Mouse (Mus musculus): ENCODE data around the gene Gdpgp1. TPM values are rescaled to one million over a fixed set of nuclear protein-coding genes. Genes with fewer than 3 reads are reported as not detected.

Gene Gdpgp1
- total RNA-seq, 1 experiment from 2014 or later: 4.9 TPM

DNA sequence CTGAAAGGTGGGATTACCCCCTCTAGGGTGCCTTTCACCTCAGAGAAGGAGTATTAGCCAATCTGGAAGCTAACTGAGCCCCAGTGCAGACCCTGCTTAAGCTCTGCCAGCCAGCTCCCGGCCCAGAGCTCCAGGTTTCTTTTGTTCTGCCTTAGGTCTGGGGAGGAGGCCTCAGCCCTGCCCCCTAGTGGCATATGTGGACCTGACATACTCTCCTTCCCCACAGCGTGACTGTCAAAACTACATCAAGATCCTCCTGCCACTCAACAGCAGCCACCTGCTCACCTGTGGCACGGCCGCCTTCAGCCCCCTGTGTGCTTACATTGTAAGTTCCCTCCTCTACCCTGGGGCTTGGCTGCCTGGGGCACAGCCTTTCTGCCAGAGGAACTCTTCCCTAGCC lies 17.3 kb upstream of the Gdpgp1 start:
- ATAC-seq (ENCODE audit: extremely low read depth, insufficient number of reproducible peaks, low FRiP score, poor library complexity, severe bottlenecking): peak; percentile 76

DNA sequence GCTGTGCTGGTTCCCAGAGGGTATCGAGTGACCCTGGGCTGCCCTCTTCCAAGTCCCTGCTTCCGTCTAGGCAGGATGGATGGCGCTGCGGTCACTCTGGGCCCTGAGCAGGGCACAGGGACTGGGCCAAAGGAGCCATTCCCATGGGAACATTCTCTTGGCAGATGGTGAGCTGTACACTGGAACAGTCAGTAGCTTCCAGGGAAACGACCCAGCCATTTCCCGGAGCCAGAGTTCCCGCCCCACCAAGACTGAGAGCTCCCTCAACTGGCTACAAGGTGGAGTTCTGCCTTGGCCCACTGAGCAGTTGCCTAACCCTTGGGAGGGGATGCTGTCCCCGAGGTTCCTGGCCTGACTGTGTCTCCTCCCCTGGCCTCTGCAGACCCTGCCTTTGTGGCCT lies 16.1 kb upstream of the Gdpgp1 start:
- no peak for ATAC-seq (ENCODE audit: extremely low read depth, insufficient number of reproducible peaks, low FRiP score, poor library complexity, severe bottlenecking)

DNA sequence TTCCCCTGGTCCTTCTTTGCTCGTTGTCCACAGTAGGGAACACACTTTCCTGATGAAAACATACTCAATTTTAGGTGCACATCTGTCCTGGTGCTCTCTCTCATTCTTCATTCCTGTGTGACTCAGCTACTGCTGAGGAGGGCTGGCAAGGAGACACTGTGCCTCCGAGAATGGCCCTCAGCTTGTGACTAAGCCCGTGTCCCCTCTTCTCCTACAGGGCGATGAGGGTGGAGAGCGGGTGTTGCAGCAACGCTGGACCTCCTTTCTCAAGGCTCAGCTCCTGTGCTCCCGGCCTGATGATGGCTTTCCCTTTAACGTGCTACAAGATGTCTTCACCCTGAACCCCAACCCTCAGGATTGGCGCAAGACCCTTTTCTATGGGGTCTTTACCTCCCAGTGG lies 14.0 kb upstream of the Gdpgp1 start:
- ATAC-seq (ENCODE audit: extremely low read depth, insufficient number of reproducible peaks, low FRiP score, poor library complexity, severe bottlenecking): no peak

DNA sequence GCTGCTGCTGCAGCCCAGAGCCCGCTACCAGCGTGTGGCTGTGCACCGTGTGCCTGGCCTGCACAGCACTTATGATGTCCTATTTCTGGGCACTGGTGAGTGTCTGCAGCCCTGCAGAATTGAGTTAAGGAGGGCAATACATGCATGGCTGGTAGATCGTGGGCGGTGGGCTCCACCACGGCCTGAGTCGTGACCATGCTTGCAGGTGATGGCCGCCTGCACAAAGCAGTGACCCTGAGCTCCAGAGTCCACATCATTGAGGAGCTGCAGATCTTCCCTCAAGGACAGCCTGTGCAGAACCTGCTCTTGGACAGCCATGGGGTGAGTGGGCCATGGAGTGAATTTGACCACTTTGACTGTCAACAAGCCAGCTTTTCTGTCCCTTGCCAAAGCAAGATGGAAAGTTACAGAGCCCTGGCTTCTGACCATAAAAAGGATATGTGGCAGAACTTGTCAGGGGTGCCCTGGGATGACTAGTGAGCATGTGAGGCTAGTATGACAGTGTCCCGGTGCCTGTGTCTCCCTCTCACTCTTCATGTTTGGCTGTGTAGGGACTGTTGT lies 12.3 kb upstream of the Gdpgp1 start:
- no peak for ATAC-seq (ENCODE audit: extremely low read depth, insufficient number of reproducible peaks, low FRiP score, poor library complexity, severe bottlenecking)

DNA sequence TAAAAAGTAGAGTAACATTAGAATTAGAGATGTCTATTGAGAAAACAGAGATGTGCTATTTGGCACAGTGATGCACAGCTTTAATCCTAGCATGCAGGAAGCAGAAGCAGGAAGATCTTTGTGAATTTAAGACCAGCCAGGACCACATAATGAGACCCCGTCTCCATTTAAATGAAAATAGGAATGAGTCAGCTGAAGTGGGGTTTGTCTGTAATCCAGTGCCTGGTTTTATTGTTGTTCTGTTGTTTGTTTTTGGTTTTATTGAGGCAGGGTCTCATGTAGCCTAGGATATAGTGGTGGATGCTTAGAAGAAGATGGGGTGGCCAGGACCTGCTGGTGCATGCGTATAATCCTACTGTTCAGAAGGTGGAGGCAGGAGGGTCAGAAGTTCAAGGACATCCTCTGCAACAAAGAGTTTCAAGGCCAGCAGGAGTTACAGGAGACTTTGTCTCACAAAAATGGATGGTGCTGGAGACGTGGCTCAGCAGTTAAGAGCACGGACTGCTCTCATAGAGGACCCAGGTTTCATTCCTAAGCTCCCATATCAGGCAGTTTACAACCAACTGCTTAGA lies 11.4 kb upstream of the Gdpgp1 start:
- ATAC-seq (ENCODE audit: extremely low read depth, insufficient number of reproducible peaks, low FRiP score, poor library complexity, severe bottlenecking): no peak

DNA sequence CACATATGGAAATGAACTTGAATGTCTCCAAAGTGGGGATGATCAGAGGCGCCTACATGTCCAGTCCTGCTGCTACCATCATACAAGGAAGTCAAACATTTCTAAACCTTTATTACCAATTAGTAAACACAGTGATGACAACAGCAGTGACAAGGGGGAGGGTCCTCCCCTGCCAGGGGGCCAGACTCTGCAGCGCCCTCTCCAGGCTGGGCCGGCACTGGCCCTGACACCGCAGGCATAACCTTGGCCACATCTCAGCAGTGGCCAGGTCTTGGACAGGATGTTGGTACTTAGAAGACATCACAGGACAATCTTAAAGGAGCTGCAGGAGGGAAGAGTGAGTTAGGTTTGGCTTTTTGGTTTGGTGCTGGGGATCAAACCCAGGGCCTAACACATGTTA lies 5.6 kb upstream of the Gdpgp1 start:
- no peak for ATAC-seq (ENCODE audit: extremely low read depth, insufficient number of reproducible peaks, low FRiP score, poor library complexity, severe bottlenecking)

DNA sequence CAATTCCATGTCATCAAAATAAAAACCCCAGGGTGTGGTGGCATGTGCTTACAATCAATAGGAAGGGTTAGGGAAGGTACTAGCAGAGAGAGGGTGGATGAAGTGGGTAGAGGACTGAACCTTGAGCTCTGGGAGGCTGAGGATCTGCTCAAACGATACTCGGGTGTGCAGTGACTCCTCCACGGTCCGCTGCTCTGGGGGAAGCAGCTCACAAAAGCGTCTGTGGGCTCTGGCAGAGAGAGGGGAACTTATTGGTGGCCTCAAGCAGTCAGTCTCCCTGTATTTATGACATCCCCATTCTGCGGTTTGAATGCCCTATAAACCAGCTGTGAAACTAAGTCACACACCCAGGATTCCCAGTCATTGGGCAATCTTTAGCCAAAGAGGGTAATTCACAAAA lies 2.5 kb upstream of the Gdpgp1 start:
- no peak for ATAC-seq (ENCODE audit: extremely low read depth, insufficient number of reproducible peaks, low FRiP score, poor library complexity, severe bottlenecking)

DNA sequence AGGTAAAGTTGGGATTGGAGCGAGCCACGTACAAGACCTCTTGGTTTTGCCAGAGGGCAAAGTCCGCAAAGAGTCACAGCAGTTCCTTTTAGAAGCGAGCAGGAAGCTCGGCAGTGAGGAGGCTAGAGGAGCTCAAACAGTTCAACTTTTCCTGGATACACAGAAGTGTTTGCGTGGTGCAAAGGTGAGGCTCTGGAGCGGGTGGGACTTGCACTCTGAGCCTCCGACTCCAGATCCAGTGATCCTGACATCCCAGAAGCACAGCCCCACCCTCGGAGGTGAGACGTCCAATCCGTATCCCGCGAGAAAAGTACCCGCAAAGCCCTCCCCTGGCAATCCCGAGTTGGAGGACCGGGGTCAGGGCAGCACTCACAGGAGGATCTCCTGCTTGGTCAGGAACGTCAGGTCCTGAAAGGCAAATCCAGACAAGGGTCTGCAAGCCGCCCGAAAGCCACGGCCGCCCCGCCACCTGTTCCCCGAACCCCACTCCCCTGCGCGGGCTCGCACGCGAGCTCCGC lies 635 bp upstream of the Gdpgp1 start:
- ATAC-seq (ENCODE audit: extremely low read depth, insufficient number of reproducible peaks, low FRiP score, poor library complexity, severe bottlenecking): no peak

DNA sequence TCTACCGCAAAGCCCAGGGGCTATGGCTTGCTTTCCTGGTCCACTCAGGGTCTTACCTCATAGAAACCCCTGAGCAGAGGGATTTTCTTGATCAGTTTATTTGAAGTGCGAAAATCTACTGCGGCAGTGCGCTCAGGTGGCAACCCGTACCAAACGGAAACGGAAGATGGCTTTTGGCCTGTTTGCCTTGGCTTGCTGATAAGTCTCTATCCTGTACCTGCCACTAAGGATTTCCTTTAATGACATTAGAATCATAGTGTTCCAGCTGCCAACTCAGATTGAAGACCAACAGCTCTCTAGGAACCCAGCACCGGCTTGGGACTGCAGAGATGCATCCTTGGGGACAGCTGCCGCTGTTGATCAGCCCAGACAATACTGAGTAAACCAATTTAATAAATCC lies 1.1 kb downstream of the Gdpgp1 start:
- no peak for ATAC-seq (ENCODE audit: extremely low read depth, insufficient number of reproducible peaks, low FRiP score, poor library complexity, severe bottlenecking)

DNA sequence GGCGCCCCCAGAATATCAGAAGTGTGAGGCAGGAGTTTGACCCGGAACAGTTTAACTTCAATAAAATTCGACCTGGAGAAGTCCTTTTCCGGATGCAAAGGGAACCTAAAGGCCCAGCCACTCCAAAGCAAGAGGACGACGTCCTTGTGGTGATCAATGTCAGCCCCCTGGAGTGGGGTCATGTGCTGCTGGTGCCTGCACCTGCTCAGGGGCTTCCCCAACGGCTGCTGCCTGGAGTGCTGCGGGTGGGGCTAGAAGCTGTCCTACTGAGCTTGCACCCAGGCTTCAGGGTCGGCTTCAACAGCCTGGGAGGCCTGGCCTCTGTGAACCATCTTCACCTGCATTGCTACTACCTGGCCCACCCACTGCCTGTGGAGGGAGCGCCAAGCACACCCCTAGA lies 5.9 kb downstream of the Gdpgp1 start:
- ATAC-seq (ENCODE audit: extremely low read depth, insufficient number of reproducible peaks, low FRiP score, poor library complexity, severe bottlenecking): no peak

DNA sequence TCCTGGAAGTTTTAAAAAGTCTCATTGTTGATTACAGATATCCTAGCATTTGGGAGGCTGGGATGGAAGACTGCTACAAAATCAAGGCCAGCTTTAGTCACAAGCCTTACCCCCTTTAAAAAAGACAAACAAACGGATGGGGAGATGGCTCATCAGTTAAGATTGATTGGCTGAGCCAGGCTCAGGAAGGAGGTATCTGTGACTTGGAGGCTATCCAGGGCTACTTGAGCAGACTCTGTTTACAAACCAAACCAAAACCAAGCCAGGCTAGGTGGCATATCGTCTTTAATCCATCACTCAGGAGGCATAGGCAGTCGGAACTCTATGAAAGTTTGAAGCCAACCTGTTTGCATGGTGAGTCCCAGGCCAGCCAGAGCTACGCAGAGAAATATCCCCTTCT lies 9.0 kb downstream of the Gdpgp1 start:
- ATAC-seq (ENCODE audit: extremely low read depth, insufficient number of reproducible peaks, low FRiP score, poor library complexity, severe bottlenecking): no peak

DNA sequence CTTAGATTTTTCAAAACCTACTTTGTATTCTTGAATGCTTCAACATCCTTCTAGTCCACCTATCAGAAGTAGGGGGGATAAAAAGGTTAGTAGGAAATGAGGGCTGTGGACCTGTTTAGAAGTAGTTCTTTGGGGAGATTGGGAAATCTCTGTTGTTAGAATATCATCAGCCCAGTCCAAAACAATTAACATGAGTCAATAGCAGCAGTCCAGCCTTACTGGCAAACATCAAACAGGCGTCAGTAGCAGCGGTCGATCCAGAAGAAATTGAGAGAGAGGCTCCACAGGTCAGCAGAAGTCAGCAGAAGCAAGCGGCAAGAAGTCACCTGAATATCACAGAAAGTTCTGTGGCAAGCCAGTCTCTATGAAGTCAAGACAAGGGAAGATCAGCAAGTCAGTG lies 12.2 kb downstream of the Gdpgp1 start:
- no peak for ATAC-seq (ENCODE audit: extremely low read depth, insufficient number of reproducible peaks, low FRiP score, poor library complexity, severe bottlenecking)

DNA sequence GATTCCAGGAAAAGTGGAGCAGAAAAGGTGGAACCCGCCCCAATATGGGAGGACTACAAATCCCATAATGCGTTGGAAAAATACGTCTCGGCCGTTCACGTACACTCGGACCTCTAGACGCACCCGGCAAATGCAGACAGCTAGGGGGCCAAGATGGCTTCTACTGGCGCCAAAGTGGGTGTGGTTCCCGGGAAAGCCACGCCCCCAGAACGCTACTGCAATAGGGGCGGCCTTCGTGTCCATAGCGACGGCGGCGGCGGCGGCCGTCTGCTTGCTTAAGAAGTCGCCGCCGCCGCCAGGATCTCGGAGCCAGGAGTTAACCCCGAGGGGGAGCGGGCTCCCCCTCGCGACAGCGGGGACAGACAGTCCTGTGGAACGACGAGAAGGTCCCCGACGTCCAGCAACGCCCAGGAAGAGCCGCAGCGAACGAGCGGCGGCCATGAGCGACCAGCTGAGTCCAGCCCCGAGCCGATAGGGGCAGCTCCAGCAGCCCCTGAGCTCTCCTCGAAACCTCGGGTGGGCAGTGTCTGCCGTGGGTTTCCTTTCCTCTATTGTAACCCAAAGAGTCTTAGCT lies 13.6 kb downstream of the Gdpgp1 start, which contains the start of gene Ttll13:
Gene Ttll13, plus strand, starts transcription at position 229 of the 574 bp plus-strand sequence.
- peak; percentile 99 for ATAC-seq (ENCODE audit: extremely low read depth, insufficient number of reproducible peaks, low FRiP score, poor library complexity, severe bottlenecking)

DNA sequence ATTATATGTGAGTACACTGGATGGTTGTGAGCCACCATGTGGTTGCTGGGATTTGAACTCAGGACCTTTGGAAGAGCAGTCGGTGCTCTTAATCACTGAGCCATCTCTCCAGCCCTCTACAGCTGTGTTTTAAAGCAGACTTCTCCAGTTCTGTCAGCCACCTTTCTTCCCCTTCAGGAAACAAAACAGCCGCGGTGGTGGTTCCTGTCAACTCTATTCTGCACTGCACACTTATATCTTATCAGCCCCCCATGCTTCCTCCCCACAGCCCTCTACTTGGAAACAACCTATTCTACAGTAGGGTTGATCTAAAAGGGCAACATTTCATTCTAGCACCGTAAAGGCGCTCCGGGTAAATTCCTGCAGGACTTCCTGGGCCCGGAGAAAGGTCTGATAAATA lies 14.2 kb downstream of the Gdpgp1 start:
- ATAC-seq (ENCODE audit: extremely low read depth, insufficient number of reproducible peaks, low FRiP score, poor library complexity, severe bottlenecking): no peak

DNA sequence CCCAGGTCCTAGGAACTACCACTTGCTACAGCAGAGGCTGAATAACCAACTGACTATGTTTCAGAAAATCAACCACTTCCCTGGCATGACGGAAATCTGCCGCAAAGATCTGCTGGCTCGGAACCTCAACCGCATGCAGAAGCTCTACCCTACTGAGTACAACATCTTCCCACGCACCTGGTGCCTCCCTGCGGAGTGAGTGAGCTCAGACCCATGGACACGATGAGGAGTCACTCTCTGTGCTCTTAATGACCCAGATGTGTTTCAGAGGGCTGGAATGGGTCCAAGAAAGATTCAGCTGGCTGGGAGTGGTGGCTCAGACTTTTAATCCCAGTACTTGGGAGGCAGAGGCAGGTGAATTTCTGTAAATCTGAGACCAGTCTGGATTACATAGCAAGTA lies 19.8 kb downstream of the Gdpgp1 start:
- ATAC-seq (ENCODE audit: extremely low read depth, insufficient number of reproducible peaks, low FRiP score, poor library complexity, severe bottlenecking): no peak

DNA sequence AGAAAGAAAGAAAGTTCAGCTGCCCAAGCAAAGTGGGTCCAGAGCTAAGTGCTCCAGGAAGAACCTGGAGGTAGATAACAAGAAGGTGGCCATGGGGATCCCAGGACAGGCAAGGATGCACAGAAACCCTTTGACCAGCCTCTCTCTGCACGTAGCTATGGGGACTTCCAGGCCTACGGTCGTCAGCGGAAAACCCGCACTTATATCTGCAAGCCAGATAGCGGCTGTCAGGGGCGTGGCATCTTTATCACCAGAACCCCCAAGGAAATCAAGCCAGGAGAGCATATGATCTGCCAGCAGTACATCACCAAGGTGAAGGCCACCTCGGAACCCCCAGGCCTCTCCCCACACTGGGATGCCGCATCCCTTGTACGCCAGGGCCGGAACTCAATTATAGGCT lies 20.2 kb downstream of the Gdpgp1 start:
- no peak for ATAC-seq (ENCODE audit: extremely low read depth, insufficient number of reproducible peaks, low FRiP score, poor library complexity, severe bottlenecking)

DNA sequence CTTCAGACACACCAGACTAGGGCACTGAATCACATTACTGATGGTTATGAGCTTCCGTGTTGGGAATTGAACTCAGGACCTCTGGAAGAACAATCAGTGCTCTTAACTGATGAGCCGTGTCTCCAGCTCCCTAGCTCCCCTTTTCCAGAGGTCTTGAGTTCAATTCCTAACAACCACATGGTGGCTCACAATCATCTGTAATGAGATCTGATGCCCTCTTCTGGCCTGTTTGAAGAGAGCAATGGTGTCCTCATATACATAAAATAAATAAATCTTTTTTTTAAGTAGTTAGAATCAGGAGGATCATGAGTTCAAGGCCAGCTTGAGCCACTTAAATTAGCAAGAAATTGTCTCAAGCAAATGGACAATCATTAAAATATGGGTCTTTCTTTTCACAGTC lies 23.3 kb downstream of the Gdpgp1 start:
- ATAC-seq (ENCODE audit: extremely low read depth, insufficient number of reproducible peaks, low FRiP score, poor library complexity, severe bottlenecking): no peak

DNA sequence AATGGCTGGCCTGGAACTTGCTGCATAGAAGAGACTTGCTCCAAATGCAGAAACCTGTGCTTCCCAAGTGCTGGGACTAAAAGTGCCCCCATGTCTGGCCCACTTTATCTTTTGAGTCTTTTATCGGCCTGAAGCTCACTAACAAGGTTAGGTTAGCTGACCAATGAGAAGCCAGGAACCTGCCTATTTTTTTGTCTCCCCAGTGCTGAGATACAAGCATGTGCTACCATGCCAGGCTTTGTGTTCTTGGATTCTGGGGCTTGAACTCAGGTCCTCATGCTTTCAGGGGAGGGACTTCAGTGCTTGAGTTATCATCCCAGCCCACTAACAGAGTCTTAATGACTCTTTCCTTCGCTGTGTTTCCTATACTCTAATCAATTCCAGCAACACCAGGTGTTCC lies 25.0 kb downstream of the Gdpgp1 start:
- ATAC-seq (ENCODE audit: extremely low read depth, insufficient number of reproducible peaks, low FRiP score, poor library complexity, severe bottlenecking): no peak

DNA sequence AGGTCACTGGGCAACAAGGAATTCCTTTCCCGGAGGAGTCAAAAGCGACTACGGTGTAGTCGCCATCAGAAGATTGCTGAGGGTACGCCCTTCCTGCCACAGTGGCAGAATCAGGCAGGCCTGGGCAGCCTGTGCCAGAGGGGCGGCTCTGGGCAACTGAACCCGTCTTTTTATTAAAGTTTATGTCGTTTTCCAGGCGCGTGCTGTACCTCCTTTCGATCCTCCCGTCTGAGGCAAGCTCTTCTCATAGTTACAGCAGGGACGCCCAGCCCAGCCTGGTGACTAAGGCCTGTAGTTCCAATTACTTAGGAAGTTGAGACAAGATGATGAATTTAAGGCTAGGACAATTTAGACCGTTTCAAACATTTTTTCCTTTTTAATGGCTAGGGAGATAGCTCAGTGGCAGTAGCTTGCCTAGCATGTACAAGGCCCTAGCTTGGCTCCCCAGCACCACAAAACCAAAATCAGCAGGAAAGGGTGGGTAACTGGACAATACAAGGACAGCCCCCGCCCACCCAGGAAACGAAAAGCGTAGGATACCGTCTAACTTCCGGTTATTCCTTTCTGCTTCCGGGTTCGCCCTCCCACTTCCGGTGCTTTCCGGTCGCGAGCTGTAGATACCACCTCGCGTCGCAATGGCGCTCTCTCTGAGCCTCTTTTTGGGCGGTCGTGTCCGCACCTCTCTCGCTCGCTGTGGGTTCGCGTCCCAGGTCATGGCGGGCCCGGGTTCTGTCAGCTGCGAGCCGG lies 28.1 kb downstream of the Gdpgp1 start, which contains the start of gene Ngrn:
Gene Ngrn, plus strand, starts transcription at position 591 of the 747 bp plus-strand sequence.
- ATAC-seq (ENCODE audit: extremely low read depth, insufficient number of reproducible peaks, low FRiP score, poor library complexity, severe bottlenecking): peak; percentile 88
